Mouse (Mus musculus): Measurements from ENCODE around the gene Apoa2.

The Apoa2 gene

GRCm38 (mm10) chr1:171260316-171260715, 35.5 kb downstream of the Apoa2 start:
- DNase-seq (ENCODE audit: low spot score) = no peak

DNA sequence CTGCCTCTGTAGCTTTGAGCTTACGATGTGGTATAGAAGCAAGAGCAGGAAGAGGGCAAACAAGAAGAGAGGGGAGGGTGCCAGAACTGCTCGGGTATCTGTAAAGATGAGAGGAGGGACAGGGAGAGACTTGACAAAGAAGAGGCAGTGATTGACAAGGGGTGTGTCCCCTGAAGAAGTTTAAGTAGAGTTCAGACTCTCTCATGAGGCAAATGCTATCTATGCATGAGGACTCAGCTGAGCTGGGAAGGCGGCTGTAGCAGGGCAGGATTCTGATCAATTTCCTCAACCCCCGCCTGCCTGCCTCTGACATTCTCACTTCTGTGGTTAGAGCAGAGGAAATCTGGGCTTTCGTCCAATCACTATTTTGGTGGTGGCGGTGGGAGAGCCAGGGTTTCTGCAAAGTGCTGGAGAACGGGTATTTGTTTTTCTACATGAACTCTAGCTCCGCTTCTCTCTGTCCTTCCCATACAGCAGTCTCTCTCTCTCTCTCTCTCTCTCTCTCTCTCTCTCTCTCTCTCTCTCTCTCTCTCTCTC, 37.8 kb downstream of the Apoa2 start:
- DNase-seq (ENCODE audit: low spot score) = peak; percentile 88

GRCm38 (mm10) chr1:171263185-171263611, 38.3 kb downstream of the Apoa2 start:
- DNase-seq (ENCODE audit: low spot score) = peak; percentile 69

DNA sequence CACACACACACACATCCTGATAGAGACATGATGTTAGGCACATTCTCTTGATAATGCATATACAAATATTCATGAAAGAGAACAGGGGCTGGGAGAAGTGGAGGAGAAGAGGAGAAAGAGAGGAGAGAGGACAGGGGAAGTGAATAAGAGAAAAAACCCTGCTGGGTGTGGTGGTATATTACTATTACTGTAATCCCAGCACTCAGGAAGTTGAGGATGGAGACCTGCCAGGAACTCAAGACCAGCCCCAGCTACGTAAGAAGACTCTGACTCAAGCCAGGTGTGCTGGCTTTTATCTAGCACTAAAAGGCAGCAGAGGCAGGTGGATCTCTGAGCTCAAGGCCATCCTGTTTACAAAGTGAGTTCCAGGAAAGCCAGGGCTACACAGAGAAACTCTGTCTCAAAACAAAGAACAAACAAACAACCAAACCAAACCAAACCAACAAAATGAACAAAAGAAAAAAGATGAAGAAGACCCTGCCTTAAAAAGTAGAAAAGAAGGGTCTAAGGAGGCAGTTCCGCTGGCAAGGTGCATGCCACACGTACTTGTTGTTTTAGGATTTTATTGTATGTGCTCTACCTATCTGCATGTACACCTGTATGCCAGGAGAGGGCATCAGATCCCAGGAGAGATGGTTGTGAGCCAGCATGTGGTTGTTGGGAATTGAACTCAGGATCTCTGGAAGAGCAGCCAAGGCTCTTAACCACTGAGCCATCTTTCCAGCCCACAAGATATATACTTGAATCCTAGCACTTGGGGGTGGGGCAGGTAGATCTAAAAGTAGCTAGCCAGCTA, 39.0 kb downstream of the Apoa2 start:
- no peak for DNase-seq (ENCODE audit: low spot score)

- no peak for DNase-seq (ENCODE audit: low spot score)
These were observed 41.3 kb downstream of the Apoa2 start for GRCm38 (mm10) chr1:171265971-171266744.

DNA sequence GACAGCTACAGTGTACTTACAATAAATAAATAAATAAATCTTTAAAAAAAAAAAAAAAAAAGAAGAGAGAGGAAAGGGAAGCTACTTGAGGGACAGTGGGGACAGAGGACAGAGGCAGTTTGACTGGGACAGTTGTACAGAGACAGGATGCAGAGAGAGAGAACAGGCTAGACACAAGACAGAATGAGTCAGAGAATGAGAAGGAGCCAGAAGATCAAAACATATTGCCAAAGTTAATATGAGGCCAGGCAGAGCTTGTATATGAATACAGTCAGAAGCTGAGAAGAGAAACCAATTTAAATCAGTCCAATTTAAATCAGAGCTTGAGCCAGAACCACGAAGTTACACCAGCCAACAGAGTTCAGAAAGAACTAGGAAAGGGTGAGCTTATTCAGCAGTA, 43.5 kb downstream of the Apoa2 start:
- no peak for DNase-seq (ENCODE audit: low spot score)

GRCm38 (mm10) chr1:171269848-171270572, 45.2 kb downstream of the Apoa2 start, which contains the start of gene B4galt3:
Gene B4galt3, plus strand, starts transcription at chr1:171270328.
- peak; percentile 96 for DNase-seq (ENCODE audit: low spot score)

DNA sequence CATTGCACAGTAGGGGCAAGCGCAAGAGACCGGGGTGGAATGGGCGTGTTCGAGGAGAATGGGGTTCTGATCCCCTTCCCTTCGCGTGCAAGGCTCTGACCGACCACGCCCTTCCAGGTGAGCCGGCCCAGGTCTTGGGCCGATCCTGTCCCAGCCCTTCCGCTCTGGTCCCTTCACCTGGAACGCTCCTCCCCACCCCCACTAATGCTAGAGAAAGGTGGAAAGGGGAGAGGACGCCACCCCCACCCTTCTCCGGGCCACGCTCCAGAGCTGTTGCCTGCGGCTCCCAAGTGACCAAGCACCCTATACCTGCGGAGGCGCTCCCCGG, 45.7 kb downstream of the Apoa2 start:
- no peak for DNase-seq (ENCODE audit: low spot score)

DNA sequence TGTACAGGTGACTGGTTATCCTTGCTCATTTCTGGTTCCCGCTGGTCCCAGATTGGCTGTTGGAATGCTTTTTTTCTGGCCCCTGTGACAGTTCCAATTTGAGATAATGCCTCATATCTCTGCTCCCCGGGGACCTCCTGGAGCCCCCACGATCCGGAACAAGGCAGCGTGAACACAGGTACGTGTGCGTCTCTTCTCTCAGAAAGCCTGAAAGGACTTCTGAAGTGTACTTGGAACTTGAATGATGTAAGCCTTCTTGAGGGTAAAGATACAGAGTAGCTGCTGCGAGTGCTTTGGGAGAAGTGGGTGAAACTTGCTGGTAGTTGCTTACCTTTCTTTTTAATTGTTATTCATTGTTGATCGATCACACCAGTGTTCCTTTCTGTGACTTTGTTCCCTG, 46.3 kb downstream of the Apoa2 start:
- no peak for DNase-seq (ENCODE audit: low spot score)

GRCm38 (mm10) chr1:171271622-171272021, 46.8 kb downstream of the Apoa2 start:
- DNase-seq (ENCODE audit: low spot score) = no peak

- no peak for DNase-seq (ENCODE audit: low spot score)
These were observed 47.2 kb downstream of the Apoa2 start for GRCm38 (mm10) chr1:171272086-171272485.

DNA sequence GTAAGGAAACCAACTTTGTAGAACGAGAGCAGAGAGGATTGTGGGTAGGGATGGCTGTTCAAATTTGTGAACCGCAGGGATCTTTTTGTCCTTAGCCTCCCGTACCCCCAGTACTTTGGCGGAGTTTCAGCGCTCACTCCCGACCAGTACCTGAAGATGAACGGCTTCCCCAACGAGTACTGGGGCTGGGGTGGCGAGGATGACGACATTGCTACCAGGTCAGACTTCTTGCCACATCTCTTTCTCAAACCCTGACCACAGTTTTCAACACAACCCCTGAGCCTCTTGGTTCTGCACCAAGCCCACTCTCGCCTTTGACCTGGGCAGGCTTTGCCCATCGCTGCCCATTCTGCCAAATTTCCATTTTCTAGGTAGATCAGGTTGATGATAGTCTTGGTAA, 49.3 kb downstream of the Apoa2 start:
- DNase-seq (ENCODE audit: low spot score) = no peak

DNA sequence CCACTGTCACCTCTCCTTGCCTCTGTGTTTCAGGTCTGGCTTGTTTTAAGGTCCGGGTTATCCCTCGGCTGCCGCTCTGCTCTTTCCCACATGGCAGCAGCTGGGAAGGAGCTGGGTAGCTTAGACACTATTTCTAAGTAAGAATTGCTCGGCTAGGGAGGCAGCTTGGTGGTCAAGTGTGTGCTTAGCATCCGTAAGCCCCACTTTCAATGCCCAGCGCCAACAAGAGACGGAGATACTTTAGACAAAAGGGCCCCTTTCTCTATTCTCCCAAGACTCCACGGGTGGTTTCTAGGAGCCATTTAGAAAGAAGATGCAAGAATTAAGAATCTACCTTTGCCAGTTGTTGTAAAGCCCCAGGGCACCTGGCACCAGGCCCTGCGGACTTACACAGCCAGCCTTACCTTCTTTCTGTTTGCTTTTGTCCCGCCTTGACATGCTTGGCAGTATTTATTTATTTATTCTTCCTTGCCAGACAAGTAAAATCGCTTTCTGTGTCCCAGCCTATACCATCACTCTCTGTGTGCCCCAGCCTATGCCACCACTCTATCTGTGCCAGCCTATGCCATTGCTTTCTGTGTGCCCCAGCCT, 50.4 kb downstream of the Apoa2 start:
- no peak for DNase-seq (ENCODE audit: low spot score)
